Mouse (Mus musculus): ENCODE data around the gene Arhgap24.

DNA sequence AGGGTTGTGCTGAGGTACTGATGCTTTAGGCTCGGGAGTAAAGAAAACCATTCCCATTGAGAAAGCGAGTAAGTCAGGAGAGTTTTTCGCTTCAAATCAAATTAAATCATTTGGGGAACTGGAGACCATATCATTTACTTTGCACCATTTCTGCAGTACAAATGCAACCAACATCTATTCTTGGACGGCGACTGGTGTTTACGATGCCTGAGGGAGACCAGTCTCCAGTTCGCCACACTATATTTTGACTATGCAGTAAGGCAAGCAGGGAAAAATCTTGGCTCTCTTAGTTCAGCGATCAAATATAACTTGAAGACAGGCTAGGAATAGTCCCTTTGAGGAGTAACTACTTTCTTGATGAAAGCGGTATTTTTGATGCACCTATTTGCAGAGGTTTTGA lies 11.0 kb downstream of the Arhgap24 start:
- TF ChIP-seq CTCF (conservative IDR thresholded peaks at IDR 0.05; ENCODE audit: insufficient read depth, insufficient read length, low read depth, low read length) = no peak
- TF ChIP-seq POLR2A (IDR thresholded peaks at IDR 0.05; ENCODE audit: low read depth, low read length) = no peak

Data from kidney, adult 2 months (tissue).